Mouse (Mus musculus) forebrain, embryonic 11.5 days (tissue): ENCODE data around the gene Pkm. TPM values are rescaled to one million over a fixed set of nuclear protein-coding genes. Genes with fewer than 3 reads are reported as not detected.
A peak's percentile ranks its signal among the peaks of the same experiment; 100 is the strongest.

Experiments
- ATAC-seq: fragments of 200-750 bp; cut with Nextera tagmentation; replicated peaks from 2 replicates; pipeline ENCODE4 v1.8.0; 2017; ENCODE audit warnings: moderate TSS enrichment; ENCODE audit not compliant: low FRiP score
- DNase-seq: peaks from one replicate; pipeline ENCODE4 v3.0.0-alpha.2; 2017; ENCODE audit warnings: low spot score
- H3K27ac ChIP-seq: fragments of 300-500 bp; sonication (generic); 2 replicates; pipeline ENCODE4 v1.5.1; 2014; ENCODE audit warnings: low read depth, low read length
- H3K27me3 ChIP-seq: fragments of 300-500 bp; sonication (generic); 2 replicates; pipeline ENCODE4 v1.6.1; 2014; ENCODE audit warnings: mild to moderate bottlenecking, low read length, mixed read lengths; ENCODE audit not compliant: control insufficient read depth, insufficient read depth
- H3K36me3 ChIP-seq: fragments of 300-500 bp; sonication (generic); 2 replicates; pipeline ENCODE4 v1.6.1; 2014; ENCODE audit warnings: mild to moderate bottlenecking, low read length, moderate library complexity, mixed read lengths; ENCODE audit not compliant: control insufficient read depth, insufficient read depth
- H3K4me1 ChIP-seq: fragments of 300-500 bp; sonication (generic); replicated peaks from 2 replicates; pipeline ENCODE4 v1.6.1; 2014; ENCODE audit warnings: low read length, mixed read lengths; ENCODE audit not compliant: control insufficient read depth, insufficient read depth
- H3K4me2 ChIP-seq: fragments of 300-500 bp; sonication (generic); 2 replicates; pipeline ENCODE4 v1.6.1; 2014; ENCODE audit warnings: low read depth, mild to moderate bottlenecking, low read length, moderate library complexity, mixed read lengths; ENCODE audit not compliant: severe bottlenecking
- H3K4me3 ChIP-seq: fragments of 300-500 bp; sonication (generic); 2 replicates; pipeline ENCODE4 v1.5.1; 2014; ENCODE audit warnings: low read depth, low read length
- H3K9ac ChIP-seq: fragments of 300-500 bp; sonication (generic); 2 replicates; pipeline ENCODE4 v1.6.1; 2014; ENCODE audit warnings: low read length
- H3K9me3 ChIP-seq: fragments of 300-500 bp; sonication (generic); 2 replicates; pipeline ENCODE4 v1.6.1; 2016; ENCODE audit warnings: low read length, mixed read lengths; ENCODE audit not compliant: control insufficient read depth
- WGBS: fragments of 180-500 bp; shearing (Covaris S2); extraction: QIAGEN DNeasy Blood & Tissue Kit; methylation state at CpG from one replicate; pipeline ENCODE4 v1.1.7; 2014; 5-methylcytosine and 5-hydroxymethylcytosine counted together
- polyA plus RNA-seq: library from polyadenylated mRNA; unstranded; fragments of >200 nt; fragmentation: Nextera tagmentation; extraction: Ambion mirVana; gene quantifications from 2 replicates; pipeline ENCODE4 v1.2.1, GENCODE M21; 2014

The Pkm gene
- 2,195 and 2,371 TPM in 2 replicates for polyA plus RNA-seq

DNA sequence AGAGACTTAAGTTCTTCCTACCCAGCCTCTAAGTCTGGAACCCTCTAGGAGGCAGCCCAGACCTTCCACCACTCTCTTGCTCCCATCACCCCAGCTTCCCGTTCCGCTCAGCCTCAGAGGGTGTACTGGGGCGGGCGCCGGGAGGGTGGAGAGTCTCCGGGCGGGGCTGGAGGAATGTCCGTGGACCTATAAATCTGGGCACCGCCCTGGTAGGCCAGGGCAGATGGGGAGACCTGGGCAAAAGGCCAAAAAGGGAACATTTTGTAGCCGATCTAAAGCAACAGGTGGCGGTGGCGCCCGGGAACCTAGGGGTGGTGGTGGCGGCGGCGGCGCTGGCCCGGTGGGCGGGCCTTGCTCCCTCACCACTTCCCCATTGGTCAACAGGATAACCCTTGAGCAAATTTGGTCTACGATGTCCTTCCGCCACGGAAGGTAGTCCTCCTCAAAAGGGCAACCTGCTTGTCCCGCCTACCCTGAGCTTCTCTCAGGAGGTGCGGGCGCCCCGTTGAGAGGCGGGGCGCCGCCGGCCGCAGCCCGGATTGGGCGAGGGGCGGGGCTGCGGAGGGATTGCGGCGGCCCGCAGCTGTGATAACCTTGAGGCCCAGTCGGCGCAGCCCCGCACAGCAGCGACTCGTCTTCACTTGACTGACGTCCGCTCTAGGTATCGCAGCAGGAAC is at the start of gene Pkm:
TSS of gene Pkm (plus strand) at position 411 of the 677 bp plus-strand sequence.
- no peaks in the 10 kb centered on the region for H3K36me3 ChIP-seq
- ATAC-seq, result peak; percentile 91
- H3K4me2 ChIP-seq, result peak within 1 kb of the TSS; percentile 53
- H3K9ac ChIP-seq, result peak within 1 kb of the TSS; percentile 97
- H3K27me3 ChIP-seq, result no peaks in the 10 kb centered on the region
- H3K27ac ChIP-seq, result peak within 1 kb of the TSS; percentile 98
- DNase-seq, result peak; percentile 97
- no peaks in the 10 kb centered on the region for H3K9me3 ChIP-seq
- under 1% methylated on average over 46 of the region's 46 CpGs for WGBS
- H3K4me1 ChIP-seq, result peaks cover 11% of the 10 kb centered on the region; the same call in 1 of the 2 replicates
- peak within 1 kb of the TSS; percentile 84 for H3K4me3 ChIP-seq

DNA sequence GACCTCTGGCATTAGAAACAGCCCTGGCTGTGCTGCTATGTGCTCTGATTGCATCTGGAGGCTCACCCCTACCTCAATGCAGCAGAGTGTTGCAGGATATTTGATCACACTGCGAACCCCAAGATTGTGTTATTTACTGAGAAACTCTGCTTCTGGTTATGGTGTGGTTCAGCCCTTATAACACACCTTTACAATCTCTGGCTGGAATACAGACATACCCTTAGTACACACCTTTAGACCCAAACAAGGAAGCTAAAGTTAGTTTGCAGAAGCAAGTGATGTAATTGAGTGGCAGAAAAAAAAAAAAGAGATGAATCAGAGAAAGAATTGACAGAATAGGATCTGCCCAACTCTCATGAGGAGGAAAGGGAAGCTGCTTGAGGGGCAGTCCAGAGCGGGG is 45.2 kb upstream of the Pkm start:
- DNase-seq (no peak), ATAC-seq (no peak)
- Histone ChIP-seq H3K4me1 (no peaks in the 10 kb centered on the region), H3K4me2 (no peak overlapping the region), H3K36me3 (no peaks in the 10 kb centered on the region), H3K9me3 (no peaks in the 10 kb centered on the region), H3K9ac (no peak overlapping the region), H3K27ac (no peak overlapping the region), H3K4me3 (no peak overlapping the region), H3K27me3 (no peaks in the 10 kb centered on the region)
- 89% methylated on average over 2 of the region's 2 CpGs for WGBS

DNA sequence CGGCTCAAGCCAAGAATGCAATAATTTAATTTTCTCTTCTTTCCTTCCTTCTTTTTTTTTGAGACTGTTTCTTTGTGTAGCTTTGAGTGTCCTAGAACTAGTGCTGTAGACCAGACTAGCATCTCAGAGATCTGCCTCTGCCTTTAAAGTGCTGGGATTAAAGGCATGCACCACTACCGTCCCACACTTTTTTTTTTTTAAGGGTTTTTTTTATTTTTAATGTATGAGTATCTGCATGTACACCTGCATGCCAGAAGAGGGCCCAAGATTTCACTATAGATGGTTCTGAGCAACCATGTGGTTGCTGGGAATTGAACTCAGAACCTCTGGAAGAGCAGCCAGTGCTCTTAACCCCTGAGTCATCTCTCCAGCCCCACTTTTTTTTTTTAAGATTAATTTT is 40.4 kb upstream of the Pkm start:
- H3K4me1 ChIP-seq, result no peaks in the 10 kb centered on the region
- H3K27ac ChIP-seq, result no peak overlapping the region
- H3K9me3 ChIP-seq, result no peaks in the 10 kb centered on the region
- no peak overlapping the region for H3K9ac ChIP-seq
- no peaks in the 10 kb centered on the region for H3K27me3 ChIP-seq
- 88% methylated on average over 2 of the region's 2 CpGs for WGBS
- H3K4me3 ChIP-seq, result no peak overlapping the region
- no peaks in the 10 kb centered on the region for H3K36me3 ChIP-seq
- no peak overlapping the region for H3K4me2 ChIP-seq
- ATAC-seq (no peak), DNase-seq (no peak)

DNA sequence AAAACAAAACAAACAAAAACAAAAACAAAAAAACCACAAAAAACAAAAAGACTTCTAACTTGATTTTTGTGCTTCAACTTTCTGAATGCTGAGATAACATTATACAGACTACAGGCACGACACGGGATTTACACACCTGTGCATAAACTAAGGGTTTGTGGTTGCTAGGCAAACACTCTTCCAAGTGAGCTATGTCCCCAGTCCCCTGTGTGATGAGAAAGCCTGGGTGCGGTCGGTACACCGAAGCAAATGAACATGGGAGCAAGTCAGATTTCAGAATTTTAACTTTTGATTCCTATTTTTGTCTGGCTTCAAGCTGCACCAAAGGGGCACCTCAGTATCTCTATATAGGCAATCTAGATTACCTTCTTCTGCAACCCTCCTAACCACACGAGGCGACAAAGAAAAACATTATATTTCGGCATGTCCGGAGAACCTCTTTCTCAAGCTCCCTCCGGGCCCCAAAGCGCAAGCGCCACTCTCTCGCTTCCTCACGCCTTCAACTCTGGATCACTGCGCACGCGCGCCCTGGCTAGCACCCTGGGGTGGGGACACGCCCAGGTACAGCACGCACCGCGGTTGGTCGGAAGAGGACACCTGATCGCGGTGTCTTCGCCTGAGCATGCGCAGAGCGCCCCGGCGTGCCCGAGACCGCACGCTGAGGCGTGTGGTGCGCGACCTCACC is 39.4 kb upstream of the Pkm start, which contains the start of gene Parp6:
TSS of gene Parp6 (plus strand) at position 663 of the 685 bp plus-strand sequence.
- no peaks in the 10 kb centered on the region for H3K36me3 ChIP-seq
- H3K9ac ChIP-seq, result peak within 1 kb of the TSS; percentile 93
- H3K9me3 ChIP-seq, result no peaks in the 10 kb centered on the region
- H3K4me2 ChIP-seq, result peak within 1 kb of the TSS; percentile 51
- no peaks in the 10 kb centered on the region for H3K27me3 ChIP-seq
- peak within 1 kb of the TSS; percentile 84 for H3K27ac ChIP-seq
- peak; percentile 99 for ATAC-seq
- H3K4me3 ChIP-seq, result peak within 1 kb of the TSS; percentile 87
- no peaks in the 10 kb centered on the region for H3K4me1 ChIP-seq
- peak; percentile 99 for DNase-seq
- WGBS, result 2% methylated on average over 36 of the region's 36 CpGs

DNA sequence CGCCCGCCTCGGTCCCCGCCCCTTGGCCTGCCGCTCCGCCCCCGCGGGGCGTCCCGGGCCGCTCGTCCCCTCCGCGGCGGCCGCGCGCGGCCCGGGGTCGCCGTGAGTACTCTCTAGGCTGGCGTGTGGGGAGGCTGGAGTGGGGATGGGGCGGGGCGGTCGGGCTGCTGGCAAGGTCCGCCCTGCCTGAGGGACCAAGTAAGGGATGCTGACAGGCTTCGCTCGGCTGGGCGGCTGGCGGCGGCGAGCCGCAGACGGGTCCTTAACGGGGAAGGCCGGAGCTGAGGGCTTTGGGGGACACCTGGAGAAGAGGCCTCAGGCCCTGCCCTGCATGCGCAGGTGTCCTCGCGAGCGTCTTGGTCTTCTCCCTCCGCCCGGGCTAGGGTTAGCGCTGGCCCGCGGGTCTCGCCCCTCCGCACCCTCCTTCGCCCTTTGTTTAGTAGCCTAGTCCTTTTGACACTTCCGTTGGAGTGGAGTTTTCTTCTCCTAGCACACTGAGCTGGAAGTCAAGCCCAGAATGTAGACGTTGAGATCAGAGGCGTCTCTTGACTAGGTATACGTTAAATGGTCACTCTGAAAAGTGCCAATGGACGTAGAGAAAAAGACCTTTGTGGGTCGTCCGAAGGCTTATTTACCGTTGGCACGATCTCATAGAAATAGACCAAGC is 38.7 kb upstream of the Pkm start:
- under 1% methylated on average over 56 of the region's 58 CpGs for WGBS
- Histone ChIP-seq H3K4me3 (peak overlapping the region; percentile 87), H3K4me2 (peak overlapping the region; percentile 51), H3K27ac (peak overlapping the region; percentile 84), H3K9ac (peak overlapping the region; percentile 93), H3K4me1 (no peaks in the 10 kb centered on the region), H3K9me3 (no peaks in the 10 kb centered on the region), H3K27me3 (no peaks in the 10 kb centered on the region), H3K36me3 (no peaks in the 10 kb centered on the region; the same call in 1 of the 2 replicates)
- DNase-seq (no peak), ATAC-seq (peak; percentile 67)

DNA sequence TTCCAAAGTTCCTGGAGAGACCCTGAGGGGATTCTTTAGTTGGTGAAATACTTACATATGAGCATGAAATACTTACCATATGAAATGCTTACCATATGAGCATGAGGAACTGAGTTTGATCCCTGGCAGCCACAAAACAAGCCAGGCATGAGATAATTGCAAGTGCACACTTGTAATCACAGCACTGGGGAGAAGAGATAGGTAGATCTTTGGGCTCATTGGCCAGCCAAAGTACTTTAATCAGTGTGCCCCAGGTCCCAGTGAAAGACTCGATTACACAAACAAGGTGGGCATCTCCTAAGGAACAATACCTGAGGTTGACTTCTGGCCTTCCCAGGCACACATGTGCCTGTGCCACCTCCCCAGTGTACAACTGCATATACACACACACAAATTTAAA is 17.8 kb upstream of the Pkm start:
- 83% methylated on average over 1 of the region's 1 CpGs for WGBS
- H3K9me3 ChIP-seq, result no peaks in the 10 kb centered on the region
- H3K4me1 ChIP-seq, result no peaks in the 10 kb centered on the region
- ATAC-seq (no peak), DNase-seq (no peak)
- no peak overlapping the region for H3K27ac ChIP-seq
- H3K9ac ChIP-seq, result no peak overlapping the region
- H3K4me2 ChIP-seq, result no peak overlapping the region
- H3K4me3 ChIP-seq, result no peak overlapping the region
- H3K27me3 ChIP-seq, result no peaks in the 10 kb centered on the region
- peaks cover 1% of the 10 kb centered on the region; the same call in 1 of the 2 replicates for H3K36me3 ChIP-seq

DNA sequence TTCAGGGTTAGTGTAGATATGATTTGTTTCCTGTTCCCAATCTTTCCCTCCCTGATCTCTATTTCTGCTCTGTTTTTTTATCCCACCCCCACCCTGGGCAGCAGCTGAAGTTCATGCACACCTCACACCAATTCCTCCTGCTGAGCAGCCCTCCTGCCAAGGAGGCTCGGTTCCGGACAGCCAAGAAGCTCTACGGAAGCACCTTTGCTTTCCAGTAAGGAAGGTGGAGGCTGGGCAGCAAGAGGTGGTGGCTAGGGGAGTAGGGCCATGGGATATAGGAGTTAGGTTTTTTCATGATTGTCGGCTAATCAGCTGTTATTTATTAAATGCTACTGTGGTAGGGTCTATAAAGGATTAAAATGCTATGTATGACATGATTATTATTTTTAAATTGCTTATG is 16.2 kb upstream of the Pkm start:
- Histone ChIP-seq H3K4me3 (no peak overlapping the region), H3K27me3 (no peaks in the 10 kb centered on the region), H3K9me3 (no peaks in the 10 kb centered on the region), H3K36me3 (no peaks in the 10 kb centered on the region; the same call in 1 of the 2 replicates), H3K27ac (no peak overlapping the region), H3K9ac (no peak overlapping the region), H3K4me1 (no peaks in the 10 kb centered on the region), H3K4me2 (no peak overlapping the region)
- WGBS, result 88% methylated on average over 4 of the region's 4 CpGs
- no peak for DNase-seq
- ATAC-seq, result no peak

DNA sequence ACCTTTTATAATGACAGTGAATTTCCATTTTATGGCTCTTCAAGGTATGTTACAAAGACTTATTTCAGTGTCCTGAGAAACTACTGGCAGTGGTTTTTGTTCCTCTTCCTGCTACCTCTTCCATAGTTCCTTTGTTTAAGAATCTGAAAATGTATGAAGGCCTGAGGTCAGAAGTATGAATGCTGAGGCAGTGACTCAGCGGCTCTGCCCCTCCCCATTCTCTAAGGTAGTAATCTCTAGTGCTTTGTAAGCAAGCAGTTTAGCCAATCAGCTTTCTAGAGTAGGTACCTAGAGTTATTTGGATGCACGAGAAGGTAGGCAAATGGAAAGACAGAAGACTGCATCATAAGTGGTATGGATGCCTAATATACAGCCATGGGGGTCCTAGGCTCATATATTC is 14.8 kb upstream of the Pkm start:
- Histone ChIP-seq H3K4me1 (no peaks in the 10 kb centered on the region), H3K27ac (no peak overlapping the region), H3K27me3 (no peaks in the 10 kb centered on the region), H3K9me3 (no peaks in the 10 kb centered on the region), H3K36me3 (no peaks in the 10 kb centered on the region; the same call in 1 of the 2 replicates), H3K9ac (no peak overlapping the region), H3K4me2 (no peak overlapping the region), H3K4me3 (no peak overlapping the region)
- 92% methylated on average over 2 of the region's 2 CpGs for WGBS
- no peak for DNase-seq
- no peak for ATAC-seq
